Mouse (Mus musculus) forebrain, embryonic 14.5 days (tissue): ENCODE results near the gene Gm20422. TPM values are rescaled to one million over a fixed set of nuclear protein-coding genes. Genes with fewer than 3 reads are reported as not detected.

ENCODE experiments used
- ATAC-seq: fragments of 200-750 bp; cut with Nextera tagmentation; 2 replicates; pipeline ENCODE4 v1.8.0; 2017; ENCODE audit warnings: mild to moderate bottlenecking, moderate library complexity
- DNase-seq: peaks from one replicate; pipeline ENCODE4 v3.0.0-alpha.2; 2015; ENCODE audit warnings: low spot score
- H3K27ac ChIP-seq: fragments of 300-500 bp; sonication (generic); 2 replicates; pipeline ENCODE4 v1.5.1; 2014; ENCODE audit warnings: low read depth, mild to moderate bottlenecking, control low read depth, low read length, moderate library complexity
- H3K27me3 ChIP-seq: fragments of 300-500 bp; sonication (generic); replicated peaks from 2 replicates; pipeline ENCODE4 v1.6.1; 2014; ENCODE audit warnings: low read length, control low read depth, mixed read lengths; ENCODE audit not compliant: control insufficient read depth, insufficient read depth
- H3K36me3 ChIP-seq: fragments of 300-500 bp; sonication (generic); 2 replicates; pipeline ENCODE4 v1.6.1; 2014; ENCODE audit warnings: low read length, control low read depth; ENCODE audit not compliant: control insufficient read depth, insufficient read depth
- H3K4me1 ChIP-seq: fragments of 300-500 bp; sonication (generic); 2 replicates; pipeline ENCODE4 v1.6.1; 2014; ENCODE audit warnings: antibody characterized with exemption, low read length, control low read depth; ENCODE audit not compliant: control insufficient read depth, insufficient read depth
- H3K4me2 ChIP-seq: fragments of 300-500 bp; sonication (generic); 2 replicates; pipeline ENCODE4 v1.6.1; 2014; ENCODE audit warnings: mild to moderate bottlenecking, control low read depth, low read length
- H3K4me3 ChIP-seq: fragments of 300-500 bp; sonication (generic); 2 replicates; pipeline ENCODE4 v1.5.1; 2014; ENCODE audit warnings: low read depth, low read length, control low read depth
- H3K9ac ChIP-seq: fragments of 300-500 bp; sonication (generic); 2 replicates; pipeline ENCODE4 v1.6.1; 2014; ENCODE audit warnings: mild to moderate bottlenecking, low read length, control low read depth, moderate library complexity
- H3K9me3 ChIP-seq: fragments of 300-500 bp; sonication (generic); replicated peaks from 2 replicates; pipeline ENCODE4 v1.6.1; 2016; ENCODE audit warnings: low read length, control low read depth, mixed read lengths; ENCODE audit not compliant: control insufficient read depth
- WGBS: fragments of 180-500 bp; shearing (Covaris S2); extraction: QIAGEN DNeasy Blood & Tissue Kit; methylation state at CpG from one replicate; pipeline ENCODE4 v1.1.7; 2014; 5-methylcytosine and 5-hydroxymethylcytosine counted together
- polyA plus RNA-seq: library from polyadenylated mRNA; unstranded; fragments of >200 nt; fragmentation: Nextera tagmentation; extraction: Ambion mirVana; gene quantifications from 2 replicates; pipeline ENCODE4 v1.2.1, GENCODE M21; 2014

The Gm20422 gene
- polyA plus RNA-seq, 1 experiment from 2014 or later, result 1.4 TPM

GRCm38 (mm10) chr8:69789731-69790130 lies 15.0 kb upstream of the Gm20422 start:
- 73% methylated on average over 5 of the region's 5 CpGs for WGBS

GRCm38 (mm10) chr8:69789105-69789504 lies 14.4 kb upstream of the Gm20422 start:
- peaks cover 14% of the 10 kb centered on the region for H3K4me1 ChIP-seq
- H3K36me3 ChIP-seq, result peaks cover 12% of the 10 kb centered on the region
- DNase-seq, result no peak
- H3K27ac ChIP-seq, result no peak overlapping the region
- H3K4me3 ChIP-seq, result no peak overlapping the region
- H3K27me3 ChIP-seq, result no peaks in the 10 kb centered on the region
- WGBS, result 95% methylated on average over 5 of the region's 5 CpGs
- ATAC-seq, result no peak
- no peak overlapping the region for H3K9ac ChIP-seq
- H3K4me2 ChIP-seq, result no peak overlapping the region
- H3K9me3 ChIP-seq, result no peaks in the 10 kb centered on the region

More at GRCm38 (mm10) chr8:69789731-69790130, 15.0 kb upstream of the Gm20422 start:
- ATAC-seq, result no peak
- Histone ChIP-seq H3K4me1 (peaks cover 14% of the 10 kb centered on the region), H3K27ac (no peak overlapping the region), H3K9me3 (no peaks in the 10 kb centered on the region), H3K9ac (no peak overlapping the region), H3K4me2 (no peak overlapping the region), H3K27me3 (no peaks in the 10 kb centered on the region), H3K4me3 (no peak overlapping the region), H3K36me3 (peaks cover 18% of the 10 kb centered on the region)
- DNase-seq, result no peak

- ATAC-seq (no peak), DNase-seq (no peak)
- no peak overlapping the region for H3K9ac ChIP-seq
- no peak overlapping the region for H3K27ac ChIP-seq
- WGBS, result 63% methylated on average over 11 of the region's 12 CpGs
- H3K9me3 ChIP-seq, result no peaks in the 10 kb centered on the region
- H3K4me1 ChIP-seq, result peaks cover 12% of the 10 kb centered on the region
- H3K4me2 ChIP-seq, result no peak overlapping the region
- no peak overlapping the region for H3K4me3 ChIP-seq
- H3K36me3 ChIP-seq, result no peaks in the 10 kb centered on the region
- no peaks in the 10 kb centered on the region for H3K27me3 ChIP-seq
Measured at GRCm38 (mm10) chr8:69777111-69777510, 2.4 kb upstream of the Gm20422 start.

- peak overlapping the region; percentile 98; the same call in 1 of the 2 replicates for H3K27ac ChIP-seq
- H3K9me3 ChIP-seq, result no peaks in the 10 kb centered on the region
- WGBS, result 58% methylated on average over 2 of the region's 2 CpGs
- H3K4me1 ChIP-seq, result peaks cover 17% of the 10 kb centered on the region
- peak overlapping the region; percentile 56 for H3K4me2 ChIP-seq
- no peaks in the 10 kb centered on the region for H3K27me3 ChIP-seq
- ATAC-seq (no peak; the same call in 1 of the 2 replicates), DNase-seq (no peak)
- peak overlapping the region; percentile 58 for H3K4me3 ChIP-seq
- peaks cover 1% of the 10 kb centered on the region; the same call in 1 of the 2 replicates for H3K36me3 ChIP-seq
- H3K9ac ChIP-seq, result peak overlapping the region; percentile 43
Measured at GRCm38 (mm10) chr8:69775149-69775534, 456 bp upstream of the Gm20422 start.

GRCm38 (mm10) chr8:69772106-69772505 lies 2.6 kb downstream of the Gm20422 start:
- Histone ChIP-seq H3K9ac (no peak overlapping the region), H3K9me3 (no peaks in the 10 kb centered on the region), H3K27ac (no peak overlapping the region), H3K36me3 (peaks cover 28% of the 10 kb centered on the region), H3K4me1 (peaks cover 17% of the 10 kb centered on the region), H3K27me3 (no peaks in the 10 kb centered on the region), H3K4me2 (no peak overlapping the region), H3K4me3 (no peak overlapping the region)
- no peak for ATAC-seq
- DNase-seq, result no peak
- WGBS, result 87% methylated on average over 2 of the region's 2 CpGs

GRCm38 (mm10) chr8:69771221-69771620 lies 3.5 kb downstream of the Gm20422 start:
- H3K9me3 ChIP-seq, result 0 out of 2 replicates have a peak, but pooled peaks cover 3% of the 10 kb centered on the region
- no peak overlapping the region for H3K27ac ChIP-seq
- no peak overlapping the region for H3K9ac ChIP-seq
- H3K4me2 ChIP-seq, result no peak overlapping the region
- H3K4me3 ChIP-seq, result no peak overlapping the region
- no peaks in the 10 kb centered on the region for H3K27me3 ChIP-seq
- WGBS, result 90% methylated on average over 9 of the region's 9 CpGs
- H3K4me1 ChIP-seq, result peaks cover 17% of the 10 kb centered on the region
- ATAC-seq (no peak), DNase-seq (no peak)
- peaks cover 37% of the 10 kb centered on the region for H3K36me3 ChIP-seq

- H3K4me2 ChIP-seq, result no peak overlapping the region
- H3K9ac ChIP-seq, result no peak overlapping the region
- peaks cover 70% of the 10 kb centered on the region for H3K36me3 ChIP-seq
- 90% methylated on average over 4 of the region's 4 CpGs for WGBS
- DNase-seq (no peak), ATAC-seq (no peak)
- H3K4me1 ChIP-seq, result no peaks in the 10 kb centered on the region
- 0 out of 2 replicates have a peak, but pooled peaks cover 3% of the 10 kb centered on the region for H3K9me3 ChIP-seq
- H3K27ac ChIP-seq, result no peak overlapping the region
- H3K27me3 ChIP-seq, result no peaks in the 10 kb centered on the region
- H3K4me3 ChIP-seq, result no peak overlapping the region
Measured at GRCm38 (mm10) chr8:69761814-69762445, 12.8 kb downstream of the Gm20422 start.

GRCm38 (mm10) chr8:69758316-69758715 lies 16.4 kb downstream of the Gm20422 start:
- H3K9ac ChIP-seq, result no peak overlapping the region
- no peaks in the 10 kb centered on the region for H3K27me3 ChIP-seq
- H3K9me3 ChIP-seq, result no peaks in the 10 kb centered on the region
- no peak overlapping the region for H3K4me3 ChIP-seq
- no peak overlapping the region for H3K27ac ChIP-seq
- ATAC-seq (no peak), DNase-seq (no peak)
- H3K4me2 ChIP-seq, result no peak overlapping the region
- 96% methylated on average over 5 of the region's 5 CpGs for WGBS
- H3K36me3 ChIP-seq, result peaks cover 51% of the 10 kb centered on the region
- no peaks in the 10 kb centered on the region for H3K4me1 ChIP-seq

- DNase-seq (no peak), ATAC-seq (no peak)
- Histone ChIP-seq H3K4me3 (no peak overlapping the region), H3K4me2 (no peak overlapping the region), H3K27me3 (no peaks in the 10 kb centered on the region), H3K9me3 (no peaks in the 10 kb centered on the region), H3K27ac (no peak overlapping the region), H3K4me1 (peaks cover 9% of the 10 kb centered on the region), H3K36me3 (peaks cover 21% of the 10 kb centered on the region; the same call in 1 of the 2 replicates), H3K9ac (no peak overlapping the region)
- 96% methylated on average over 2 of the region's 2 CpGs for WGBS
Measured at GRCm38 (mm10) chr8:69752437-69752836, 22.2 kb downstream of the Gm20422 start.
